Mouse (Mus musculus): ENCODE data around the gene Palld. TPM values are rescaled to one million over a fixed set of nuclear protein-coding genes. Genes with fewer than 3 reads are reported as not detected.

Gene Palld
- polyA plus RNA-seq, 1 experiment from 2014 or later: 83.1 TPM

GRCm38 (mm10) chr8:61516745-61517501 is 385.6 kb downstream of the Palld start:
- Histone ChIP-seq H3K4me1 (ENCODE audit: control insufficient read depth, insufficient read depth, low read length) (no peaks in the 10 kb centered on the region), H3K4me2 (ENCODE audit: low read depth, low read length) (no peak overlapping the region), H3K9me3 (replicated peaks; ENCODE audit: control insufficient read depth, low read length) (no peaks in the 10 kb centered on the region), H3K27me3 (ENCODE audit: control insufficient read depth, insufficient read depth, low read length) (no peaks in the 10 kb centered on the region), H3K36me3 (ENCODE audit: control insufficient read depth, insufficient read depth, low read length) (peaks cover 10% of the 10 kb centered on the region), H3K27ac (ENCODE audit: low read length) (no peak overlapping the region), H3K4me3 (replicated peaks; ENCODE audit: low read length) (no peak overlapping the region), H3K9ac (ENCODE audit: low read length) (no peak overlapping the region)
- no peak for ATAC-seq (ENCODE audit: insufficient read depth, low FRiP score)
- WGBS: 78% methylated on average over 8 of the region's 8 CpGs

GRCm38 (mm10) chr8:61515931-61516744 is 386.4 kb downstream of the Palld start:
- Histone ChIP-seq H3K27ac (ENCODE audit: low read length) (no peak overlapping the region), H3K4me2 (ENCODE audit: low read depth, low read length) (no peak overlapping the region)

GRCm38 (mm10) chr8:61515110-61515930 is 387.2 kb downstream of the Palld start:
- Histone ChIP-seq H3K36me3 (ENCODE audit: control insufficient read depth, insufficient read depth, low read length) (peaks cover 16% of the 10 kb centered on the region), H3K4me1 (ENCODE audit: control insufficient read depth, insufficient read depth, low read length) (no peaks in the 10 kb centered on the region), H3K4me2 (ENCODE audit: low read depth, low read length) (no peak overlapping the region), H3K4me3 (replicated peaks; ENCODE audit: low read length) (no peak overlapping the region), H3K9me3 (replicated peaks; ENCODE audit: control insufficient read depth, low read length) (no peaks in the 10 kb centered on the region), H3K9ac (ENCODE audit: low read length) (no peak overlapping the region), H3K27me3 (ENCODE audit: control insufficient read depth, insufficient read depth, low read length) (no peaks in the 10 kb centered on the region), H3K27ac (ENCODE audit: low read length) (no peak overlapping the region)
- no peak for ATAC-seq (ENCODE audit: insufficient read depth, low FRiP score)
- WGBS: 90% methylated on average over 24 of the region's 24 CpGs

More at GRCm38 (mm10) chr8:61515931-61516744, 386.4 kb downstream of the Palld start:
- WGBS: 50% methylated on average over 25 of the region's 25 CpGs
- no peaks in the 10 kb centered on the region for H3K27me3 ChIP-seq (ENCODE audit: control insufficient read depth, insufficient read depth, low read length)
- no peak overlapping the region for H3K4me3 ChIP-seq (replicated peaks; ENCODE audit: low read length)
- H3K9ac ChIP-seq (ENCODE audit: low read length): no peak overlapping the region
- H3K9me3 ChIP-seq (replicated peaks; ENCODE audit: control insufficient read depth, low read length): no peaks in the 10 kb centered on the region
- H3K36me3 ChIP-seq (ENCODE audit: control insufficient read depth, insufficient read depth, low read length): peaks cover 10% of the 10 kb centered on the region
- H3K4me1 ChIP-seq (ENCODE audit: control insufficient read depth, insufficient read depth, low read length): no peaks in the 10 kb centered on the region
- peak; percentile 66; the same call in 1 of the 2 replicates for ATAC-seq (ENCODE audit: insufficient read depth, low FRiP score)

- H3K4me2 ChIP-seq (ENCODE audit: low read depth, low read length): no peak overlapping the region
- H3K9ac ChIP-seq (ENCODE audit: low read length): no peak overlapping the region
- H3K9me3 ChIP-seq (replicated peaks; ENCODE audit: control insufficient read depth, low read length): no peaks in the 10 kb centered on the region
- H3K27me3 ChIP-seq (ENCODE audit: control insufficient read depth, insufficient read depth, low read length): no peaks in the 10 kb centered on the region
- H3K27ac ChIP-seq (ENCODE audit: low read length): no peak overlapping the region
- H3K4me3 ChIP-seq (replicated peaks; ENCODE audit: low read length): no peak overlapping the region
- no peaks in the 10 kb centered on the region for H3K4me1 ChIP-seq (ENCODE audit: control insufficient read depth, insufficient read depth, low read length)
- 0 out of 2 replicates have a peak, but pooled peaks cover 3% of the 10 kb centered on the region for H3K36me3 ChIP-seq (ENCODE audit: control insufficient read depth, insufficient read depth, low read length)
- ATAC-seq (ENCODE audit: insufficient read depth, low FRiP score): no peak
Observed at GRCm38 (mm10) chr8:61502277-61502676, 400.2 kb downstream of the Palld start.

- no peaks in the 10 kb centered on the region for H3K9me3 ChIP-seq (replicated peaks; ENCODE audit: control insufficient read depth, low read length)
- H3K27ac ChIP-seq (ENCODE audit: low read length): no peak overlapping the region
- H3K36me3 ChIP-seq (ENCODE audit: control insufficient read depth, insufficient read depth, low read length): 0 out of 2 replicates have a peak, but pooled peaks cover 3% of the 10 kb centered on the region
- H3K27me3 ChIP-seq (ENCODE audit: control insufficient read depth, insufficient read depth, low read length): no peaks in the 10 kb centered on the region
- no peak overlapping the region for H3K9ac ChIP-seq (ENCODE audit: low read length)
- H3K4me3 ChIP-seq (replicated peaks; ENCODE audit: low read length): no peak overlapping the region
- H3K4me1 ChIP-seq (ENCODE audit: control insufficient read depth, insufficient read depth, low read length): no peaks in the 10 kb centered on the region
- no peak overlapping the region for H3K4me2 ChIP-seq (ENCODE audit: low read depth, low read length)
- WGBS: 51% methylated on average over 3 of the region's 3 CpGs
- ATAC-seq (ENCODE audit: insufficient read depth, low FRiP score): no peak
Observed at GRCm38 (mm10) chr8:61500914-61501313, 401.6 kb downstream of the Palld start.

GRCm38 (mm10) chr8:61499035-61499434 is 403.5 kb downstream of the Palld start:
- 66% methylated on average over 4 of the region's 4 CpGs for WGBS
- ATAC-seq (ENCODE audit: insufficient read depth, low FRiP score): no peak
- H3K9me3 ChIP-seq (replicated peaks; ENCODE audit: control insufficient read depth, low read length): no peaks in the 10 kb centered on the region

GRCm38 (mm10) chr8:61497110-61497509 is 405.4 kb downstream of the Palld start:
- Histone ChIP-seq H3K27me3 (ENCODE audit: control insufficient read depth, insufficient read depth, low read length) (no peaks in the 10 kb centered on the region), H3K36me3 (ENCODE audit: control insufficient read depth, insufficient read depth, low read length) (no peaks in the 10 kb centered on the region), H3K9me3 (replicated peaks; ENCODE audit: control insufficient read depth, low read length) (no peaks in the 10 kb centered on the region), H3K4me3 (replicated peaks; ENCODE audit: low read length) (no peak overlapping the region), H3K4me2 (ENCODE audit: low read depth, low read length) (no peak overlapping the region), H3K9ac (ENCODE audit: low read length) (no peak overlapping the region), H3K4me1 (ENCODE audit: control insufficient read depth, insufficient read depth, low read length) (no peaks in the 10 kb centered on the region), H3K27ac (ENCODE audit: low read length) (no peak overlapping the region)
- no peak for ATAC-seq (ENCODE audit: insufficient read depth, low FRiP score)
- WGBS: 80% methylated on average over 4 of the region's 4 CpGs

More at GRCm38 (mm10) chr8:61499035-61499434, 403.5 kb downstream of the Palld start:
- Histone ChIP-seq H3K27me3 (ENCODE audit: control insufficient read depth, insufficient read depth, low read length) (no peaks in the 10 kb centered on the region), H3K27ac (ENCODE audit: low read length) (no peak overlapping the region), H3K4me3 (replicated peaks; ENCODE audit: low read length) (no peak overlapping the region), H3K4me2 (ENCODE audit: low read depth, low read length) (no peak overlapping the region), H3K4me1 (ENCODE audit: control insufficient read depth, insufficient read depth, low read length) (no peaks in the 10 kb centered on the region), H3K36me3 (ENCODE audit: control insufficient read depth, insufficient read depth, low read length) (0 out of 2 replicates have a peak, but pooled peaks cover 3% of the 10 kb centered on the region), H3K9ac (ENCODE audit: low read length) (no peak overlapping the region)

- no peak overlapping the region for H3K27ac ChIP-seq (ENCODE audit: low read length)
- H3K4me3 ChIP-seq (replicated peaks; ENCODE audit: low read length): peak overlapping the region; percentile 82
- no peaks in the 10 kb centered on the region for H3K27me3 ChIP-seq (ENCODE audit: control insufficient read depth, insufficient read depth, low read length)
- 93% methylated on average over 8 of the region's 8 CpGs for WGBS
- 0 out of 2 replicates have a peak, but pooled peaks cover 4% of the 10 kb centered on the region for H3K4me1 ChIP-seq (ENCODE audit: control insufficient read depth, insufficient read depth, low read length)
- peak overlapping the region; percentile 74 for H3K4me2 ChIP-seq (ENCODE audit: low read depth, low read length)
- no peak for ATAC-seq (ENCODE audit: insufficient read depth, low FRiP score)
- H3K9me3 ChIP-seq (replicated peaks; ENCODE audit: control insufficient read depth, low read length): no peaks in the 10 kb centered on the region
- no peaks in the 10 kb centered on the region for H3K36me3 ChIP-seq (ENCODE audit: control insufficient read depth, insufficient read depth, low read length)
- H3K9ac ChIP-seq (ENCODE audit: low read length): peak overlapping the region; percentile 93; the same call in 1 of the 2 replicates
Observed at GRCm38 (mm10) chr8:61488631-61489030, 413.9 kb downstream of the Palld start.

All from stomach, embryonic 16.5 days (tissue).